Mouse (Mus musculus) heart, adult 2 months (tissue): Measurements from ENCODE around the gene Shisa7.

ENCODE experiments used
- CTCF ChIP-seq: fragments of 200-600 bp; IDR thresholded peaks from 2 replicates; pipeline ENCODE4 v1.8.1; 2022; ENCODE audit warnings: antibody characterized with exemption, mild to moderate bottlenecking, moderate library complexity
- POLR2A ChIP-seq: fragments of 200-500 bp; IDR thresholded peaks from 2 replicates; pipeline ENCODE4 v1.6.1; 2011; ENCODE audit warnings: mild to moderate bottlenecking, low read depth, low read length, control low read depth; ENCODE audit not compliant: insufficient read depth

DNA sequence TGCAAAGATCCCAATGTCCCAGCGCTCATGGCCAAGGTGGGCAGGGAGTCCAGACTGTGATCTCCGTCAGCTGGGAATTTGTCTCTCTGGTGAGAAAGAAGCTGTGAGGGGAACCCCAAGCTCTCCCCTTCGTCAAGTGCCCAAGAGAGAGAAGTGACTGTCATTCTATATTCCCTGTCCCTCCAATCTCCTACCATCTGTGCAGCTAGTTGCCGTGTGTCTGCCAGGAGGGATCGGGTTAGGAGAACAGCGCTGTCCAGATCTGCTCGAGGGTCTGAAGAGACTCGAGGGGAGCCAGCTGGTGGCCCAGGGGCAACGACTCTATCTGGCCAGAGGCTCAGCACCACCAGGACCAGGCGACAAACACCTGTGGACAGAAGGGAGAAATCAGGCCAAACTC is 68.4 kb downstream of the Shisa7 start:
- TF ChIP-seq POLR2A (no peak), CTCF (no peak)
